Mouse (Mus musculus) layer of hippocampus, postnatal 25 days (tissue): ENCODE data around the gene Dab2. TPM values are rescaled to one million over a fixed set of nuclear protein-coding genes. Genes with fewer than 3 reads are reported as not detected.

Experiments used
- DNase-seq, 2 experiments: peaks; one replicate each; pipeline ENCODE4 v3.0.0; 2022; ENCODE audit warnings: mixed read lengths in 2 of 2, low spot score in 1 of 2; ENCODE audit errors: extremely low spot score in 1 of 2
- total RNA-seq, 2 experiments: library from RNA; stranded (reverse); gene quantifications; 2 replicates each; pipeline ENCODE4 v1.2.3; 2021

Gene Dab2
- total RNA-seq, 2 experiments from 2014 or later, result 10.7 to 14.1 TPM

DNA sequence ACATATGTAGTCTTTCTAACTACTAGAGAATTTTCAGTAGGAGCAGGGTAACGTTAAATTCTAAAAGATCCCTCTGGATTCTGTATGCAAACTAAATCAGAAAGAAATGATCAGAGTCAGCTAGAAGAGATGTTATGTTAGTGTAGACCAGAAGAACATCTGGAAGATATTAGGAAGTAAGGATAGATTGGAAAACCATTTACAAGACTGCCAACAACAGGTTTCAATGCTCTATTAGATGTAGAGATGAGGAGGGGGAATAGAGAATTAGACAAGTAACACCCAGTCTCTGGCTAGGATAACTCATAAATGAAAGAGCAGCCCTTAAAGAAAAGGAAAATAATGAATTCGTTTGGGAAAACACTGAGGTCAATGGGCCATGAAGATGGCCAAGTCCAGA is 154.9 kb downstream of the Dab2 start:
- no peak for DNase-seq

DNA sequence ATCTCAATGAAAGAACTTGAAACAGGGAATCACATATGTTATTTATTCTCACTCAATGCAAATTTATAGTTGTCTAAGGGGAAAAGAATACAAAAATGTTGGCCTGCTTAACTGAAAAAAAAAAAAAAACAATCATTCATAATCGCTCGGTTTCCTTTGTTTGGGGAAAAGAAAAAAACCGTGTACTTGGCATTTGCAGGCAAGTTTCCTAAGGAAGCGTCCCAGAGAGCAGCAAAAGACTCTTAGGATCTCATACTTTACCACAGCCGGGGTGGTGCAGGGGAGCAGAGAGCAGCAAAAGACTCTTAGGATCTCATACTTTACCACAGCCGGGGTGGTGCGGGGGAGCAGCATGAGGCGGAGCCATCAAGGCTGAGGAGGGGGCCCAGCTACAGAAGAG is 161.8 kb downstream of the Dab2 start:
- no peak for DNase-seq

GRCm38 (mm10) chr15:6463361-6463923 is 163.9 kb downstream of the Dab2 start:
- no peak for DNase-seq

DNA sequence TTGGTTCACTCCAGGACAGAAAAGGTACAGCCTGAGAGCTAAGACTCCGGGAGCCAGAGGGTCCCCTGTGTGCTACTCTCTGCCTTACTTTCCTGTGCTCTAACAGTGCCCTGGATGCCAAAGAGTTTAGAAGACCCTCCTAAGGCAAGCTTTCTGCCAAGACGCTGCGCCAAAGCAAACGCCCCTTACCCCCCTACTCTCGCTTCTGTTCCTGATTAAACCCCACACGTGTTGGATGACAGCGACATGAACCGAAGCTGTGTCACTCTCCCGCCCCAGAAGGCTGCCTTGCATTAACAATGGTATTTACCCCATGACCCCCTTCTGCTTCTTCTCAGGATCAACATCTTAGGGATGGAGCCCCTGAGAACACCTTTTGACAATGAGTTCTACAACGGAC is 167.4 kb downstream of the Dab2 start:
- DNase-seq, result no peak

DNA sequence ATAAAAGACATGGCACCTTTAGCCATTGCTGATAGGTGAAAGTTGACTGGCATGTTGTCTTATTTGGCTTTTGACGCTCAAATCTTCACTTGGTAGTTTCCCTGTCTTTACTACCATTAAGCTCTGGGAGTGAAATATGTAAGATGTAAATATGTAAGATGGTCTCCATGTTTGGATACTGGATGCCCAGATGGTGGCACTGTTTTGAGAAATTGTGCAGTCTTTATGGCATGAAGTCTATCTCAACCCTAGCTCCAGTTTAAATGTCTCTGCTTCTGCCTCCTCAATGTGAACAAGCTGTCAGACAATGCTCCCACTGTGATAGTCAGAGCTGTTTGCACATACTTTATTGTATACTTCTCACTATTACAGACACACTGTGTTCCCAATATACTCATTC is 169.3 kb downstream of the Dab2 start:
- DNase-seq, result no peak

DNA sequence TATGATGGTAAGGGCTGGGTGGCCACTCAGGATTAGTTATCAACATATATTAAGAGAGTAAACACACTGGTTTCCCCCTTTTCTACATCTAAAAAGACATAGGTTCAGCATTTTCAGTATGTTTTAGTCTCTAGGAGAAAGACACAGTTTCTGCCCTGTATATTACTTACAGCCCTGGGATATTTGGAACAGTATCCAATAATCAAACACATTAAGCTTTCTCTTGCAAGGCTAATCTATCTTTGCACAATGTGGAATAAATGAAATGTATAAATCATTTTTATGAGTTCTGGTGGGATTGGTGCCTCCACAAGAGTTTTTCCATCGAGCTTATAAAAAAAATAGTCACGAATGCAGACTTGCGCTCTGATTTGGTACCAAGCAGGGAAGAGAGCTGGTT is 169.8 kb downstream of the Dab2 start:
- no peak for DNase-seq

GRCm38 (mm10) chr15:6483561-6483960 is 184.0 kb downstream of the Dab2 start:
- no peak for DNase-seq

Other genes starting within 250 kb of the Dab2 start
- not detected for gene C9, start 145.5 kb downstream of the Dab2 start, total RNA-seq
- gene Fyb, start 223.1 kb downstream of the Dab2 start, total RNA-seq, result 10 to 100 TPM in 1 of 2 experiments, 1 to 10 TPM in 1; 6.3 to 10.4 TPM